Mouse (Mus musculus): ENCODE data around the gene Pwwp2b. TPM values are rescaled to one million over a fixed set of nuclear protein-coding genes. Genes with fewer than 3 reads are reported as not detected.

Gene Pwwp2b
- polyA plus RNA-seq, 1 experiment from 2014 or later, result 4.4 TPM

DNA sequence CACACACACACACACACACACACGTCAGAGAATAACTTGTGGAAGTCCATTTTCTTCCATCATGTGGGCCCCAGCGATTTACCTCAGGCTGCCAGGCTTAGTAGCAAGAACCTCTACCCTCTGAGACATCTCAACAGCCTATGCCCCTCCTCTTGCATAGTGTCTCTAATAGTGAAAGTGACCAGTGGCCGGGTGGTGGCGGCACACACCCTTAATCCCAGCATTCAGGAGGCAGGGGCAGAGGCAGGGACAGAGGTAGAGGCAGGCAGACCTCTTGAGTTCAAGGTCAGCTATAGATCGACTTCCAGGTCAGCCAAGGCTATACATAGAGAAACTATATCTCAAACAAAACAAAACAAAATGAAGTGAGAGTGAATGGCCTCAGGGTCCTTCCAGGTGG, 56.0 kb downstream of the Pwwp2b start:
- 50% methylated on average over 5 of the region's 5 CpGs for WGBS
- ATAC-seq (ENCODE audit: low FRiP score), result no peak

DNA sequence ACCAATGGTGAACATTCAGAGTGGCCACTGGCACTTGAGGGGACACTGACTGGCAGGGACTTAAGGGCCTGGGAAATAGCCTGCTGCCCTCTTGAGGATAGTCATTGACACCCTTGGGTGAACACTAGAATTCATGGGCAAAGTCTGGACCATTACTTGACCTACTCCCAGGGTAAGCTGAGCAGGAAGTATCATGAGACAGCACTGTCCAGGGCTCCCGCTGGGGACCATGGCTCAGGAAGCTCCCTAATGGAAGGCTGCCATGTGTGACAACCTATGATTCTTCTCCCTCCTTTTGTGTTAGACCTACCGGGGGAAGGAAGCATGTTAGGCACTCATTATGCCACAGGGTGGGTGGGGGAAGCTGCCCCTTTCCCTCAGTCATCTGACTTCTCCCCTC, 58.8 kb downstream of the Pwwp2b start:
- Histone ChIP-seq H3K4me3 (ENCODE audit: low read depth, low read length) (no peak overlapping the region), H3K9me3 (ENCODE audit: control insufficient read depth, low read length) (no peaks in the 10 kb centered on the region), H3K27me3 (ENCODE audit: control insufficient read depth, insufficient read depth, low read length) (no peaks in the 10 kb centered on the region), H3K9ac (ENCODE audit: low read depth, low read length) (no peak overlapping the region), H3K36me3 (ENCODE audit: control insufficient read depth, insufficient read depth, low read length) (no peaks in the 10 kb centered on the region), H3K4me2 (replicated peaks; ENCODE audit: low read depth, low read length) (no peak overlapping the region), H3K4me1 (replicated peaks; ENCODE audit: control insufficient read depth, insufficient read depth, low read length) (no peaks in the 10 kb centered on the region), H3K27ac (ENCODE audit: low read depth, low read length) (no peak overlapping the region)
- DNase-seq (ENCODE audit: low spot score) (no peak), ATAC-seq (ENCODE audit: low FRiP score) (no peak)
- WGBS, result 82% methylated on average over 2 of the region's 2 CpGs

More for the DNA sequence above, 56.0 kb downstream of the Pwwp2b start:
- H3K9ac ChIP-seq (ENCODE audit: low read depth, low read length), result no peak overlapping the region
- H3K27ac ChIP-seq (ENCODE audit: low read depth, low read length), result no peak overlapping the region
- H3K4me3 ChIP-seq (ENCODE audit: low read depth, low read length), result no peak overlapping the region
- no peak for DNase-seq (ENCODE audit: low spot score)
- H3K27me3 ChIP-seq (ENCODE audit: control insufficient read depth, insufficient read depth, low read length), result no peaks in the 10 kb centered on the region
- H3K4me2 ChIP-seq (replicated peaks; ENCODE audit: low read depth, low read length), result no peak overlapping the region
- no peaks in the 10 kb centered on the region for H3K36me3 ChIP-seq (ENCODE audit: control insufficient read depth, insufficient read depth, low read length)
- H3K9me3 ChIP-seq (ENCODE audit: control insufficient read depth, low read length), result no peaks in the 10 kb centered on the region
- no peaks in the 10 kb centered on the region for H3K4me1 ChIP-seq (replicated peaks; ENCODE audit: control insufficient read depth, insufficient read depth, low read length)

DNA sequence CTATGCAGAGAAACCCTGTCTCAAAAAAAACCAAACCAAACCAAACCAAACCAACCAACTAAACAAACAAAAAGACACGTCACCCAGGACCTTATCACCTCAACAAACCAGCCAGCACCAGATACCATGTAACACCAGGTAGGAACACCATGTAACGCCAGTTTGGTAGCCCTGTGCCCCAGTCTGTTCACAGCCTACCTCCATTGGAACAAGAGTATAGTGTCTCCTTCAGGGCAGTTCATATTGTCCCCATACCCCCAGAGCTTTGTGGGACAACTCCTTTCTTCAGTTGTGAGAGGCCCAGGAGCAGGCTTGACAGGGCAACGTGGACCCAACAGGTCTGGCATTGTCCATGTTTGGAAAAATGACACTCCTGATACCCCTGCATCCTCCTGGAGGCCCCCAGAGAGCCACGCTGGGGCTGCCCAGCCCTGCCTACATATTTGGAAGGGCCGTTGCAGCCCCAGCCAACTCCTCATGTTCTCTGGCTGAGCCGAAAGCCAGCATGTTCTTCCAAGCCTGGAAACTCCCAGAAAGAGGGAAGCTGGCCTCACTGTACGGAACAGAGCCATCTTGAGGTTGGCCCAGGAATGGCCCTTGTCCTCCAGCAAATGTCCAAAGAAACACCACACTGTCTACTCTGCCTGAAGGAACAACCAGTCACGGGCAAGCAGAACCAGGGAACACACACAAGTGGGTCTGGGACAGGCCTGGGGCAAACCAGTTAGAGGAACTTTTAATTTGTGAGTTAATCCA, 60.0 kb downstream of the Pwwp2b start:
- Histone ChIP-seq H3K9ac (ENCODE audit: low read depth, low read length) (no peak overlapping the region), H3K4me3 (ENCODE audit: low read depth, low read length) (no peak overlapping the region), H3K27ac (ENCODE audit: low read depth, low read length) (no peak overlapping the region), H3K36me3 (ENCODE audit: control insufficient read depth, insufficient read depth, low read length) (no peaks in the 10 kb centered on the region), H3K27me3 (ENCODE audit: control insufficient read depth, insufficient read depth, low read length) (no peaks in the 10 kb centered on the region), H3K9me3 (ENCODE audit: control insufficient read depth, low read length) (no peaks in the 10 kb centered on the region), H3K4me1 (replicated peaks; ENCODE audit: control insufficient read depth, insufficient read depth, low read length) (no peaks in the 10 kb centered on the region), H3K4me2 (replicated peaks; ENCODE audit: low read depth, low read length) (no peak overlapping the region)
- DNase-seq (ENCODE audit: low spot score) (peak; percentile 18), ATAC-seq (ENCODE audit: low FRiP score) (no peak)
- 73% methylated on average over 8 of the region's 8 CpGs for WGBS

DNA sequence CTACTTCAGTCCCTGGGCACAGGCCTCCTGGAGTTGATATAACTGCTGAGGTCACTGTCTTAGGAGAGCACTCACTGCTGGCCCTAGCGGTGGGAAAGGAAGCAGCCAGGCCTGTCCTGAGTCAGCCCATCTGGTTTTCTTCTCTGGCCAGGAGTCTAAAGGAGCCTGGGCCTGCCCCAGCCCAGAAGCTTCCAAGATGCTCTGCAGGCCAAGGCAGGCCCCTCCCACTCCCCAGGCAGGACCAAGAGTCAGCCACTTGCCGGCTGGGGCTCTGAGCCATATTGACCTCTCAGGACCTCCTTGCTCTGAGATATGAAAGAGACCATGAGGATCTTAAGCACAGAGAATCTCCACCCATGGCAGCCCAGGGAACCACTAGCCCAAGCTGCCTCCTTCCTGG, 60.8 kb downstream of the Pwwp2b start:
- WGBS, result 59% methylated on average over 2 of the region's 2 CpGs
- no peak for ATAC-seq (ENCODE audit: low FRiP score)
- no peak overlapping the region for H3K9ac ChIP-seq (ENCODE audit: low read depth, low read length)
- no peaks in the 10 kb centered on the region for H3K27me3 ChIP-seq (ENCODE audit: control insufficient read depth, insufficient read depth, low read length)
- no peaks in the 10 kb centered on the region for H3K36me3 ChIP-seq (ENCODE audit: control insufficient read depth, insufficient read depth, low read length)
- no peaks in the 10 kb centered on the region for H3K9me3 ChIP-seq (ENCODE audit: control insufficient read depth, low read length)
- no peak overlapping the region for H3K4me2 ChIP-seq (replicated peaks; ENCODE audit: low read depth, low read length)
- no peak overlapping the region for H3K27ac ChIP-seq (ENCODE audit: low read depth, low read length)
- no peaks in the 10 kb centered on the region for H3K4me1 ChIP-seq (replicated peaks; ENCODE audit: control insufficient read depth, insufficient read depth, low read length)
- no peak for DNase-seq (ENCODE audit: low spot score)
- H3K4me3 ChIP-seq (ENCODE audit: low read depth, low read length), result no peak overlapping the region

DNA sequence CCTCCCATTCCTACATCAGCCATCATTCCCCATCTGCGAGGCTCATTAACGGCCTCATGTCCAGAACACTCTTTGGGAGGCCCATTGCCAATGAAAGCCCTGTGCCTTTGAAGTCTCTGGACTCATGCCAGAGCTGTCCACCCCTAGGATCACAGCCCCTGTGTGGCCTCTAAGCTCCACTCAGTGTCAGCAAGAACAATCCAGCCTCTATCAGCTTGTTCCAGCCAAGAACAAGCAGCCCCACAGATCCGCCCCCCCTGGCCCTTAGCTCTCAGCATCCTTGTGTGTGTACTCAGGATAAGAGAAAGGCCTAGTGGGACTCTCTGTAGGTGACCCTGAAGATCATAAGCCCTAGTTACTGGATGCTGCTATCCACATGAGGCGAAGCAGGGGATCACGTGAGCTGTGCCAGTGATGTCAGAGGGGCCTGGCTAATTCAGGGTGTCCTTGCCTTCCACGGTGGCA, 62.2 kb downstream of the Pwwp2b start:
- H3K9ac ChIP-seq (ENCODE audit: low read depth, low read length), result no peak overlapping the region
- no peak overlapping the region for H3K27ac ChIP-seq (ENCODE audit: low read depth, low read length)
- H3K36me3 ChIP-seq (ENCODE audit: control insufficient read depth, insufficient read depth, low read length), result no peaks in the 10 kb centered on the region
- H3K4me3 ChIP-seq (ENCODE audit: low read depth, low read length), result no peak overlapping the region
- H3K4me2 ChIP-seq (replicated peaks; ENCODE audit: low read depth, low read length), result no peak overlapping the region
- no peaks in the 10 kb centered on the region for H3K4me1 ChIP-seq (replicated peaks; ENCODE audit: control insufficient read depth, insufficient read depth, low read length)
- H3K9me3 ChIP-seq (ENCODE audit: control insufficient read depth, low read length), result no peaks in the 10 kb centered on the region
- 59% methylated on average over 6 of the region's 6 CpGs for WGBS
- DNase-seq (ENCODE audit: low spot score) (no peak), ATAC-seq (ENCODE audit: low FRiP score) (peak; percentile 38; the same call in 1 of the 2 replicates)
- no peaks in the 10 kb centered on the region for H3K27me3 ChIP-seq (ENCODE audit: control insufficient read depth, insufficient read depth, low read length)

DNA sequence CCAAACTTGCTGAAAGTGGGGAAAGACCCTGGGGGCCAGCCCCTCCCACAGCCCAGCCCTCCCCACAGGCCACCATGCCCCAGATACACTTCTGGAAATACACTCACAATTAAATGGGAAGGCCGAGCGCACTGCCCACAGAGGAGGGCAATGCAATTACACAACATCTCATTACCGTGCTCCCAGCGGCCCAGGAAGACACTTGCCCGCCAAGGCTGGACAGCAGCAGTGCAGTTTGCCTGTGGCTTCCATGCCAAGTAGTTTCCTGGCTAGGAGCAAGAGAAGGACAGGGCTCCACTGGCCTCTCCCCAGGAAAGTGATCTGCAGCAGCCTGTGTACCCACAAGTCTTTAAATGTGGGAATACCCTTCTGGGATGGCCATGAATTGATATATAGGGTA, 64.4 kb downstream of the Pwwp2b start:
- H3K36me3 ChIP-seq (ENCODE audit: control insufficient read depth, insufficient read depth, low read length), result no peaks in the 10 kb centered on the region
- WGBS, result 71% methylated on average over 5 of the region's 5 CpGs
- no peaks in the 10 kb centered on the region for H3K9me3 ChIP-seq (ENCODE audit: control insufficient read depth, low read length)
- H3K4me2 ChIP-seq (replicated peaks; ENCODE audit: low read depth, low read length), result no peak overlapping the region
- ATAC-seq (ENCODE audit: low FRiP score), result no peak
- no peak overlapping the region for H3K27ac ChIP-seq (ENCODE audit: low read depth, low read length)
- H3K4me1 ChIP-seq (replicated peaks; ENCODE audit: control insufficient read depth, insufficient read depth, low read length), result no peaks in the 10 kb centered on the region
- DNase-seq (ENCODE audit: low spot score), result no peak
- H3K9ac ChIP-seq (ENCODE audit: low read depth, low read length), result no peak overlapping the region
- no peaks in the 10 kb centered on the region for H3K27me3 ChIP-seq (ENCODE audit: control insufficient read depth, insufficient read depth, low read length)
- H3K4me3 ChIP-seq (ENCODE audit: low read depth, low read length), result no peak overlapping the region

DNA sequence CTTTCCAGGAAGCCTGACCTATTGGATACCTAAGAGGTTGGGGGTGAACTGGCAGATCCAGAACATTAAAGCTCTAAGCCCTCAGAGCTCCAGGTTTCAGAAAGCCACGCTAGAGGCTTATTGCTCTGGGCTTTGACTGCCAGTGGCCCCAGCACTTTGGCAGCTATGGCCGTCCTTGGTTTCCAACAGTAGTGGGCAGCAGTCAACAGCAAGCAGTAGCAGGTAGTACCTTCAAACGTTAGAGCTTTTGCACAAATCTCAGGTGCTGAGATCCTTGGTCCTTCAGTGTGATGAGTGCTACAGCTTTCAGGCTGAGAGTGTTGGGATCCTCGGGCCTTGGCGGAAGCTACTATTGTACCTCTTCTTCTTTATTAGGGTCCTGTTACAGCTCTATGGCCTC, 65.1 kb downstream of the Pwwp2b start:
- DNase-seq (ENCODE audit: low spot score) (no peak), ATAC-seq (ENCODE audit: low FRiP score) (no peak)
- Histone ChIP-seq H3K27me3 (ENCODE audit: control insufficient read depth, insufficient read depth, low read length) (no peaks in the 10 kb centered on the region), H3K9ac (ENCODE audit: low read depth, low read length) (no peak overlapping the region), H3K4me1 (replicated peaks; ENCODE audit: control insufficient read depth, insufficient read depth, low read length) (no peaks in the 10 kb centered on the region), H3K27ac (ENCODE audit: low read depth, low read length) (no peak overlapping the region), H3K36me3 (ENCODE audit: control insufficient read depth, insufficient read depth, low read length) (no peaks in the 10 kb centered on the region), H3K9me3 (ENCODE audit: control insufficient read depth, low read length) (no peaks in the 10 kb centered on the region), H3K4me2 (replicated peaks; ENCODE audit: low read depth, low read length) (no peak overlapping the region), H3K4me3 (ENCODE audit: low read depth, low read length) (no peak overlapping the region)
- WGBS, result 91% methylated on average over 5 of the region's 5 CpGs

DNA sequence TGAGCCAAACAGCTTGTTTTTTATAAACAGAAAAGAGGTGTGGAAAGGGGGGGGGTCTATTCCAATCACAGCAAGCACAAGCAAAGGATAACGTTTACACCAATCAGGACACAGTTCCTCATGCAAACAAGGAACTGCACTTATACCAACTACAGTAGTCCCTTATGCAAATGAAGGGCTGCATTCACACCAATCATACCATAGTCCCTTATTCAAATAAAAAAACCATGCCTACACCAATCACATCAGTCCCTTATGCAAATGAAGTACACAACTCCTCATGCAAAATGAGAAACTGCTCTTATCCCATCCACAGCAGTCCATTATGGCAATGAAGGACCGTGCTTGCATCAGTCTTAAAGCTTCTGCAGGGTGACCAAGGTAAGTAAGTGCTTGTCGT, 66.4 kb downstream of the Pwwp2b start:
- Histone ChIP-seq H3K4me1 (replicated peaks; ENCODE audit: control insufficient read depth, insufficient read depth, low read length) (no peaks in the 10 kb centered on the region), H3K27me3 (ENCODE audit: control insufficient read depth, insufficient read depth, low read length) (no peaks in the 10 kb centered on the region), H3K27ac (ENCODE audit: low read depth, low read length) (no peak overlapping the region), H3K9ac (ENCODE audit: low read depth, low read length) (no peak overlapping the region), H3K36me3 (ENCODE audit: control insufficient read depth, insufficient read depth, low read length) (no peaks in the 10 kb centered on the region), H3K4me3 (ENCODE audit: low read depth, low read length) (no peak overlapping the region), H3K9me3 (ENCODE audit: control insufficient read depth, low read length) (no peaks in the 10 kb centered on the region), H3K4me2 (replicated peaks; ENCODE audit: low read depth, low read length) (no peak overlapping the region)
- no peak for ATAC-seq (ENCODE audit: low FRiP score)
- WGBS, result 89% methylated on average over 3 of the region's 3 CpGs
- no peak for DNase-seq (ENCODE audit: low spot score)

DNA sequence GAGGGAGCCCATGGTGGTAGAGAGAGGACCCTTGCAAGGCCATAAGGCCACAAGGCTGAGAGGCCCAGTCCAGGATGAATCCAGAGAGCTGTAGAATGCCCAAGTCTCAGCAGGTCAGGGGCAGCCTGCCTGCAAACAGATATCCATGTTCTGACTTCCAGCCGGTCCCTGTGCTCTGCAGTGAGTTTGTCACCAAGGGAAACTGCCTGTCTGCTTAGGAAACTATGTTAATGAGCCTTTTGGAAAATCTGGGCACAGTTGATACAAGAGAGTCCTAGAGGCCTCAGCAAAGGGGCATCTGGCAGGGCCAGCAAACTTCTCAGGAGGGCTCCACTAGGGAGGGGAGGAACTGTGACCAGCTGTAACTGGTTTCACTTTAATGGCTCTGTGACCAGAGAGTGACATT, 70.7 kb downstream of the Pwwp2b start:
- no peaks in the 10 kb centered on the region for H3K36me3 ChIP-seq (ENCODE audit: control insufficient read depth, insufficient read depth, low read length)
- no peaks in the 10 kb centered on the region for H3K9me3 ChIP-seq (ENCODE audit: control insufficient read depth, low read length)
- no peak overlapping the region for H3K9ac ChIP-seq (ENCODE audit: low read depth, low read length)
- peak; percentile 79 for ATAC-seq (ENCODE audit: low FRiP score)
- no peak overlapping the region for H3K4me3 ChIP-seq (ENCODE audit: low read depth, low read length)
- peak; percentile 44 for DNase-seq (ENCODE audit: low spot score)
- WGBS, result 41% methylated on average over 1 of the region's 1 CpGs
- H3K27me3 ChIP-seq (ENCODE audit: control insufficient read depth, insufficient read depth, low read length), result no peaks in the 10 kb centered on the region
- H3K4me2 ChIP-seq (replicated peaks; ENCODE audit: low read depth, low read length), result no peak overlapping the region
- H3K27ac ChIP-seq (ENCODE audit: low read depth, low read length), result peak overlapping the region; percentile 71; the same call in 1 of the 2 replicates
- H3K4me1 ChIP-seq (replicated peaks; ENCODE audit: control insufficient read depth, insufficient read depth, low read length), result no peaks in the 10 kb centered on the region
